Mouse (Mus musculus) limb, embryonic 14.5 days (tissue): Measurements from ENCODE around the gene Cd82. TPM values are rescaled to one million over a fixed set of nuclear protein-coding genes. Genes with fewer than 3 reads are reported as not detected.

Experiments used
- ATAC-seq: fragments of 200-750 bp; cut with Nextera tagmentation; 2 replicates; pipeline ENCODE4 v1.8.0; 2017; ENCODE audit warnings: low read depth, moderate number of reproducible peaks, moderate TSS enrichment; ENCODE audit not compliant: low FRiP score
- DNase-seq: peaks from one replicate; pipeline ENCODE4 v3.0.0-alpha.2; 2015; ENCODE audit warnings: low spot score
- H3K27ac ChIP-seq: fragments of 300-500 bp; sonication (generic); replicated peaks from 2 replicates; pipeline ENCODE4 v1.5.1; 2014; ENCODE audit warnings: low read depth, mild to moderate bottlenecking, low read length, moderate library complexity, mixed read lengths
- H3K27me3 ChIP-seq: fragments of 300-500 bp; sonication (generic); 2 replicates; pipeline ENCODE4 v1.6.1; 2014; ENCODE audit warnings: low read length, mixed read lengths; ENCODE audit not compliant: control insufficient read depth, insufficient read depth
- H3K36me3 ChIP-seq: fragments of 300-500 bp; sonication (generic); 2 replicates; pipeline ENCODE4 v1.6.1; 2014; ENCODE audit warnings: mild to moderate bottlenecking, low read length, moderate library complexity, mixed read lengths; ENCODE audit not compliant: control insufficient read depth, insufficient read depth
- H3K4me1 ChIP-seq: fragments of 300-500 bp; sonication (generic); 2 replicates; pipeline ENCODE4 v1.6.1; 2014; ENCODE audit warnings: antibody characterized with exemption, low read length, mixed read lengths; ENCODE audit not compliant: control insufficient read depth, insufficient read depth
- H3K4me2 ChIP-seq: fragments of 300-500 bp; sonication (generic); replicated peaks from 2 replicates; pipeline ENCODE4 v1.6.1; 2014; ENCODE audit warnings: low read depth, mild to moderate bottlenecking, low read length, moderate library complexity; ENCODE audit not compliant: severe bottlenecking
- H3K4me3 ChIP-seq: fragments of 300-500 bp; sonication (generic); replicated peaks from 2 replicates; pipeline ENCODE4 v1.5.1; 2014; ENCODE audit warnings: low read length
- H3K9ac ChIP-seq: fragments of 300-500 bp; sonication (generic); 2 replicates; pipeline ENCODE4 v1.6.1; 2014; ENCODE audit warnings: mild to moderate bottlenecking, low read depth, low read length, moderate library complexity; ENCODE audit not compliant: severe bottlenecking
- H3K9me3 ChIP-seq: fragments of 300-500 bp; sonication (generic); 2 replicates; pipeline ENCODE4 v1.6.1; 2016; ENCODE audit warnings: low read length; ENCODE audit not compliant: control insufficient read depth
- POLR2A ChIP-seq: fragments of 200-500 bp; IDR thresholded peaks from 2 replicates; pipeline ENCODE4 v1.8.0; 2012; ENCODE audit warnings: inconsistent platforms, mild to moderate bottlenecking, moderate library complexity, borderline replicate concordance; ENCODE audit not compliant: insufficient read depth, insufficient read length; ENCODE audit errors: extremely low read depth
- WGBS: fragments of 180-500 bp; shearing (Covaris S2); extraction: QIAGEN DNeasy Blood & Tissue Kit; methylation state at CpG from one replicate; pipeline ENCODE4 v1.1.7; 2014; 5-methylcytosine and 5-hydroxymethylcytosine counted together
- polyA plus RNA-seq, 2 experiments: library from polyadenylated mRNA; depleted of rRNA in 1 of 2; stranded (reverse) in 1 of 2; unstranded in 1 of 2; fragments of >200 nt; fragmentation: Nextera tagmentation in 1 of 2; extraction: Ambion mirVana in 1 of 2; gene quantifications; 2 replicates each; pipeline versions ENCODE4 v1.2.1 to v1.2.3; 2012 to 2014

Cd82 gene
- polyA plus RNA-seq, 2 experiments: 32.9 to 56.6 TPM

DNA sequence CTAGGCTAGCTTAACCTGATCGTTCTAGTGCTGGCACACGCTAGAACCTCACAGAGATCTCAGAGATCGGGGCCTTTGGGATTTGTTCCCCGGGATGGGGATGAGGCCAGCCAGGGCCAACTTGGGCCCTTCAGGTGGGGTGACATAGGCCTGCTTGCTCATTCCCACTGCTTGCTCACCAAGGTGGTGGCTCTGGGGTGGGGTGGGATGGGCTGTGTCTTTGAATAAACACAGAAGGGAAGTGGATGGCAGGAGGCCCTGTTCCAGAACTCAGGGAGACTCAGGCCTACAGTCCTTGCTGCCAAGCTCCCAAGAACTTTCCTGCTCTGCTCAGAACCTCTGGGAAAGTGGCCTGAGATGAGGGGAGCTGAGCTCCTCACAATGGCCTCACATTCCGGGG is 31.9 kb downstream of the Cd82 start:
- Histone ChIP-seq H3K36me3 (no peaks in the 10 kb centered on the region), H3K27me3 (no peaks in the 10 kb centered on the region), H3K4me3 (no peak overlapping the region), H3K27ac (no peak overlapping the region), H3K9ac (no peak overlapping the region), H3K4me1 (peaks cover 3% of the 10 kb centered on the region), H3K9me3 (no peaks in the 10 kb centered on the region), H3K4me2 (no peak overlapping the region)
- no peak for ATAC-seq
- no peak for TF ChIP-seq POLR2A
- WGBS: 90% methylated on average over 5 of the region's 5 CpGs
- no peak for DNase-seq

DNA sequence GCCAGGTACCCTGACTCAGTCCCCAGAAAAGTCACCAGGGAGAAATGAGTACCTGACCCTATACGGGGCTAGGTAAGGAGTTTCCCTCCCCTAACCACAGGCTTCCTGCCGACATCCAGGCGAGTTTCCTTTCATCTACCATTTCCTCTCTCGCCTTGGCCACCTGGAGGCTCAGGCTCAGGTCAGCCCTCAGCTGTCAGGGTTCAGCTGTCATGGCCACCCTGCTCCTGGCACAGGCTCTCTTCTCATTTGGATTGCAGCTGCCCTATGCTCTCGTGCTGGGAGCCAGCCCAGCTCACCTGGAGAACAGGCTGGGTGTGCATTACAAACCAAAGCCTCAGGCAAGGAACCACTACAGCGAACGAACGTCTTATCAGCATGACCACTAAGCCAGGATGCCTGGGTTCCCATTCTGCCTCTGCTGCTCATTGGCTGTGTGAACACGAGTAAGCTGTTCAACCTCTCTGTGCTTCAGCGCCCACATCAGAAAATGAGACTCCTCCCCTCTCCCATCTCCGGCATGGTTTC is 34.9 kb downstream of the Cd82 start:
- ATAC-seq (no peak), DNase-seq (no peak)
- Histone ChIP-seq H3K27me3 (no peaks in the 10 kb centered on the region), H3K9ac (no peak overlapping the region), H3K9me3 (no peaks in the 10 kb centered on the region), H3K27ac (no peak overlapping the region), H3K4me1 (peaks cover 3% of the 10 kb centered on the region), H3K4me2 (no peak overlapping the region), H3K4me3 (no peak overlapping the region), H3K36me3 (no peaks in the 10 kb centered on the region)
- WGBS: 47% methylated on average over 11 of the region's 11 CpGs
- no peak for TF ChIP-seq POLR2A

DNA sequence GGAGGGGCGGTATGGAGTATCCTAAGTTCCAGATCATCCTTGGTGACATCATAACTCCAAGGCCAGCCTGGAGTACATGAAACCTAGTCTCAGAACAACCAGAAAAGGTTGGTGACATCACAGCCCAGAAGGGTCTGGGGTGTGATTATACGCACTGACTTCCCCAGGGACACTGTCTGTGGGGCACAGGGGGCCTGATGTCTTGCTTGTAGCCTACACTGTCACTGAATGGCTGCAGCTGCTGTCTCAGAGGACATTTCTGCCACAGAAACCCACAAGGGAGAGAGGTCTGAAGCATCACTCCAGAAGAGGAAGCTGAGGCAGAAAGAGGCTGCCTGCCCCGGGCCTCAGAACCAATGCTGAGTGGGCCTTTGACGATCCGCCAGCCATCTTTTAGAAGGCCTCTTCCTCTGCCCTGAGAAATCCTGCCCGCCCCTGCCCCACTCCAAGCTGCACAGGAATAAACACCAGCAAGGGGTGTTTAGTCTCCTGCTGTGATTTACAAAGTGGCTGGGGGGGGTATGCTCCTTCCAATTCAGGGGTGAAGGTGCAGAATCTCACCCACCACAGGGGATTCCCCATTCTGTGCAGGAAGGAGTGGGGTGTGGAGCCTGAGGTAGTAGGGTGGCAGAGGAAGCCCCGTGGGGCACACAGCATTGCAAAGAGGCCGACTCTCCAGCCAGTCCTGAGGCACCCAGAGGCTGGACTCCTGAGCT is 35.8 kb downstream of the Cd82 start:
- H3K4me1 ChIP-seq: no peaks in the 10 kb centered on the region
- H3K27me3 ChIP-seq: no peaks in the 10 kb centered on the region
- H3K36me3 ChIP-seq: no peaks in the 10 kb centered on the region
- no peak overlapping the region for H3K27ac ChIP-seq
- 56% methylated on average over 8 of the region's 8 CpGs for WGBS
- no peak overlapping the region for H3K4me2 ChIP-seq
- ATAC-seq (no peak), DNase-seq (no peak)
- H3K9me3 ChIP-seq: no peaks in the 10 kb centered on the region
- no peak for TF ChIP-seq POLR2A
- H3K9ac ChIP-seq: no peak overlapping the region
- no peak overlapping the region for H3K4me3 ChIP-seq

DNA sequence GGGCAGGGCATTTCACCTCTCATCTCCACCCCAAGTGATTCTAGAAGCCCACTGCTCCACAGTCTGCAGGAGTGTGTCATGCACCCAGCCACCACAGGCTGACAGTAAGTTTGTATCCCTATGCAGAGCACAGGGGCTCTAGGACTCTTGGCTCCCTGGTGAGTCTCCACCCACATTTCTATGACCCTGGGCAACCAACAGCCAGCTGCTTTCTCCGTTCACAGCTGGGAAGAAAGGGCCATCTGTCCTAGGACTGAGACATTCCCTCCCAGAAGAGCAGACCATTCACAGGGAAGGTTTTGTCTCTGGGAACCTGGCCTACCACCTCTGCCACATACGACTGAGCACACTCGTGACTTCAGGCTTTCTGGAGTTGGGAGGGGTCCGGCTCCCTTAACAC is 37.1 kb downstream of the Cd82 start:
- Histone ChIP-seq H3K9me3 (no peaks in the 10 kb centered on the region), H3K4me3 (no peak overlapping the region), H3K27me3 (no peaks in the 10 kb centered on the region), H3K27ac (no peak overlapping the region), H3K4me1 (no peaks in the 10 kb centered on the region), H3K36me3 (no peaks in the 10 kb centered on the region), H3K4me2 (no peak overlapping the region), H3K9ac (no peak overlapping the region)
- no peak for TF ChIP-seq POLR2A
- no peak for ATAC-seq
- 37% methylated on average over 4 of the region's 4 CpGs for WGBS
- peak; percentile 38 for DNase-seq

DNA sequence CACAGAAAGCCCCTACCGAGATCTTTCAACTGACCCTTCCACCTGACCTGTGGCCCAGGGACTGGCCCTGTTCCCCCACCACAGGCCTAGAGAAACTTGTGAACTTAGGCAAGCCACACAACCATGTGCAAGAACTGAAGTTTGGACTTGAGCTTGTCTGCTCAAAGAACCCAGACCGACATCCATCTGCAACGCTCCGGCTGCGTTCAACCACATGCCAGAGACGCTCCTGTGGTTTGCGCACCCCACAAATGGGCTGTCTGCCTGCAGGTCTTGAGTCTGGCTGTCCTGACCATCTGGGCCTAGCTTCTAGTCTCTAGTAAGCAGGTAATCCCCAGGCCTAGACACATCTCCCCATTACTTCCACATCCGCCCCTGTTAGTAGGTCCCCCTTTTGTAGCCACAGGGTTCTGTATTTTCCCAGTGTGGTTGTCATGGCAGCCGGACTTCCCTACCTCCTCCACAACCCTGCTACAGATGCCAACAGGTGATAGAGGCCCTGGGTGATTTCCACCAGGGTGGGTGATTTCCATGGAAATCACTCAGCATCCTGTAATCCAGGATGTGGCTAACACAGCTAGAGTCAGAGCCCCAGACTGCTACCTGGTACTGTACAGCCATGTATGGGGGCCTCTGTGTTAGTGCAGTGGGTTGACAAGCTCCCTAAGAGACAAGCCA is 38.5 kb downstream of the Cd82 start:
- H3K27ac ChIP-seq: no peak overlapping the region
- DNase-seq: no peak
- no peak overlapping the region for H3K4me3 ChIP-seq
- H3K9ac ChIP-seq: no peak overlapping the region
- ATAC-seq: no peak
- no peaks in the 10 kb centered on the region for H3K4me1 ChIP-seq
- TF ChIP-seq POLR2A: no peak
- no peaks in the 10 kb centered on the region for H3K27me3 ChIP-seq
- no peaks in the 10 kb centered on the region for H3K36me3 ChIP-seq
- no peak overlapping the region for H3K4me2 ChIP-seq
- WGBS: 89% methylated on average over 9 of the region's 9 CpGs
- H3K9me3 ChIP-seq: no peaks in the 10 kb centered on the region
